Mouse (Mus musculus): ENCODE measurements around the gene Aco1. TPM values are rescaled to one million over a fixed set of nuclear protein-coding genes. Genes with fewer than 3 reads are reported as not detected.
"Not testable (repeated sequence)": the region's sequence is repeated elsewhere in the genome, so short reads cannot be mapped to it uniquely, and the experiment has no call there.

Gene Aco1
- total RNA-seq (2021) = 10 to 100 TPM; 37.8 to 42.7 TPM
- long read RNA-seq, experiment 1, transcript Aco1-201 (21 exons, 3,832 nt) = major isoform, 69 of 85 reads
- long read RNA-seq, experiment 1, partial matches to known transcripts = 12 of 85 reads
- long read RNA-seq, experiment 1, other reads (novel, unspliced or antisense) = 4 of 85 reads
- long read RNA-seq, experiment 2, transcript Aco1-201 (21 exons, 3,832 nt) = major isoform, 97 of 108 reads
- long read RNA-seq, experiment 2, partial matches to known transcripts = 8 of 108 reads
- long read RNA-seq, experiment 2, other reads (novel, unspliced or antisense) = 3 of 108 reads

- DNase-seq (ENCODE audit: low spot score in 2 of 2) = peak; percentile 87 to 93
Observed at GRCm38 (mm10) chr4:40142743-40143532, at the start of gene Aco1. Aco1 (plus strand) TSS chr4:40143081.

- no peak for DNase-seq (ENCODE audit: low spot score in 2 of 2)
Observed at GRCm38 (mm10) chr4:40094974-40095373, 47.9 kb upstream of the Aco1 start.

- no peak for DNase-seq (ENCODE audit: low spot score in 2 of 2)
Observed at GRCm38 (mm10) chr4:40102996-40103395, 39.9 kb upstream of the Aco1 start.

GRCm38 (mm10) chr4:40106004-40106536, 36.8 kb upstream of the Aco1 start:
- no peak for DNase-seq (ENCODE audit: low spot score in 2 of 2)

GRCm38 (mm10) chr4:40108030-40108429, 34.9 kb upstream of the Aco1 start:
- DNase-seq (ENCODE audit: low spot score in 2 of 2) = no peak

GRCm38 (mm10) chr4:40113173-40113572, 29.7 kb upstream of the Aco1 start:
- DNase-seq (ENCODE audit: low spot score in 2 of 2) = no peak

GRCm38 (mm10) chr4:40121221-40121620, 21.7 kb upstream of the Aco1 start:
- DNase-seq (ENCODE audit: low spot score in 2 of 2) = no peak

GRCm38 (mm10) chr4:40122291-40122690, 20.6 kb upstream of the Aco1 start:
- not testable (repeated sequence) for DNase-seq (ENCODE audit: low spot score in 2 of 2)

GRCm38 (mm10) chr4:40134468-40135102, 8.3 kb upstream of the Aco1 start:
- peak; percentile 51 to 75 for DNase-seq (ENCODE audit: low spot score in 2 of 2)

- DNase-seq (ENCODE audit: low spot score in 2 of 2) = no peak
Observed at GRCm38 (mm10) chr4:40136519-40136918, 6.4 kb upstream of the Aco1 start.

- no peak for DNase-seq (ENCODE audit: low spot score in 2 of 2)
Observed at GRCm38 (mm10) chr4:40139663-40140255, 3.1 kb upstream of the Aco1 start.

- no peak for DNase-seq (ENCODE audit: low spot score in 2 of 2)
Observed at GRCm38 (mm10) chr4:40143533-40143871, 621 bp downstream of the Aco1 start.

GRCm38 (mm10) chr4:40144543-40144942, 1.7 kb downstream of the Aco1 start:
- DNase-seq (ENCODE audit: low spot score in 2 of 2) = no peak

- DNase-seq (ENCODE audit: low spot score in 2 of 2) = no peak
Observed at GRCm38 (mm10) chr4:40144981-40145380, 2.1 kb downstream of the Aco1 start.

- DNase-seq (ENCODE audit: low spot score in 2 of 2) = no peak
Observed at GRCm38 (mm10) chr4:40148281-40148680, 5.4 kb downstream of the Aco1 start.

- DNase-seq (ENCODE audit: low spot score in 2 of 2) = no peak
Observed at GRCm38 (mm10) chr4:40150046-40150445, 7.2 kb downstream of the Aco1 start.

- no peak for DNase-seq (ENCODE audit: low spot score in 2 of 2)
Observed at GRCm38 (mm10) chr4:40152771-40153170, 9.9 kb downstream of the Aco1 start.

GRCm38 (mm10) chr4:40153500-40153899, 10.6 kb downstream of the Aco1 start:
- no peak for DNase-seq (ENCODE audit: low spot score in 2 of 2)

GRCm38 (mm10) chr4:40154751-40155150, 11.9 kb downstream of the Aco1 start:
- DNase-seq (ENCODE audit: low spot score in 2 of 2) = no peak

- DNase-seq (ENCODE audit: low spot score in 2 of 2) = no peak
Observed at GRCm38 (mm10) chr4:40155467-40155999, 12.7 kb downstream of the Aco1 start.

GRCm38 (mm10) chr4:40156153-40156552, 13.3 kb downstream of the Aco1 start:
- no peak for DNase-seq (ENCODE audit: low spot score in 2 of 2)

All from gastrocnemius, postnatal 4 days (tissue).